Mouse (Mus musculus): ENCODE measurements around the gene Gm4302.
"Not testable (repeated sequence)": the region's sequence is repeated elsewhere in the genome, so short reads cannot be mapped to it uniquely, and the experiment has no call there.

Gm4302 gene

GRCm38 (mm10) chr10:100340536-100340935 is at the start of gene Gm4302:
TSS of gene Gm4302 (plus strand) at chr10:100340836.
- DNase-seq (ENCODE audit: low read depth, low spot score) = not testable (repeated sequence)

- DNase-seq (ENCODE audit: low read depth, low spot score) = no peak
Observed at GRCm38 (mm10) chr10:100296105-100296504, 44.5 kb upstream of the Gm4302 start.

- not testable (repeated sequence) for DNase-seq (ENCODE audit: low read depth, low spot score)
Observed at GRCm38 (mm10) chr10:100300106-100300505, 40.5 kb upstream of the Gm4302 start.

- DNase-seq (ENCODE audit: low read depth, low spot score) = not testable (repeated sequence)
Observed at GRCm38 (mm10) chr10:100335376-100335775, 5.3 kb upstream of the Gm4302 start, which contains the start of gene Gm4301. TSS of gene Gm4301 (plus strand) at chr10:100335676.

GRCm38 (mm10) chr10:100345672-100346071 is 5.0 kb downstream of the Gm4302 start, which contains the start of gene Gm4303:
TSS of gene Gm4303 (plus strand) at chr10:100345972.
- not testable (repeated sequence) for DNase-seq (ENCODE audit: low read depth, low spot score)

- DNase-seq (ENCODE audit: low read depth, low spot score) = not testable (repeated sequence)
Observed at GRCm38 (mm10) chr10:100350793-100351192, 10.2 kb downstream of the Gm4302 start, which contains the start of gene Gm4305. TSS of gene Gm4305 (plus strand) at chr10:100351093.

GRCm38 (mm10) chr10:100356841-100357240 is 16.2 kb downstream of the Gm4302 start:
- not testable (repeated sequence) for DNase-seq (ENCODE audit: low read depth, low spot score)

GRCm38 (mm10) chr10:100361038-100361437 is 20.4 kb downstream of the Gm4302 start, which contains the start of gene Gm4307:
TSS of gene Gm4307 (plus strand) at chr10:100361338.
- DNase-seq (ENCODE audit: low read depth, low spot score) = not testable (repeated sequence)

GRCm38 (mm10) chr10:100382460-100382859 is 41.8 kb downstream of the Gm4302 start, which contains the start of gene Gm4312:
TSS of gene Gm4312 (minus strand) at chr10:100382560.
- not testable (repeated sequence) for DNase-seq (ENCODE audit: low read depth, low spot score)

Measured in ZHBTc4 (cell line).